Mouse (Mus musculus): ENCODE measurements at regions not wholly inside any gene's neighbourhood (a gene's known extent, or its start where the extent isn't known, plus 50 kb on each side); places are given as distances from the start of the nearest gene placed in this dataset.

GRCm38 (mm10) chr8:44661696-44662095 lies 273.6 kb upstream of the Fat1 start:
- TF ChIP-seq CTCF (IDR thresholded peaks at IDR 0.05; ENCODE audit: control insufficient read depth, insufficient read depth, insufficient replicate concordance, low read depth, low read length) = no peak
- no peak for TF ChIP-seq POLR2A (IDR thresholded peaks at IDR 0.05; ENCODE audit: control insufficient read depth, low read depth, low read length)
